Mouse (Mus musculus) olfactory bulb, adult 2 months (tissue): Measurements from ENCODE around the gene Slc22a18.
"Not testable (repeated sequence)": the region's sequence is repeated elsewhere in the genome, so short reads cannot be mapped to it uniquely, and the experiment has no call there.

ENCODE experiments used
- CTCF ChIP-seq: fragments of 200-500 bp; IDR thresholded peaks from 2 replicates; pipeline ENCODE4 v1.5.1; 2012; ENCODE audit warnings: low read depth, mild to moderate bottlenecking, low read length, moderate library complexity; ENCODE audit not compliant: insufficient read depth
- POLR2A ChIP-seq: fragments of 200-500 bp; IDR thresholded peaks from 2 replicates; pipeline ENCODE4 v1.6.1; 2012; ENCODE audit warnings: mild to moderate bottlenecking, low read depth, low read length, moderate library complexity; ENCODE audit not compliant: insufficient read depth

- not testable (repeated sequence) for TF ChIP-seq CTCF, POLR2A
Observed at GRCm38 (mm10) chr7:143538229-143538628, 64.7 kb downstream of the Slc22a18 start.
